Mouse (Mus musculus) liver, postnatal 0 days (tissue): ENCODE measurements around the gene Olfr524.

Experiments used
- CTCF ChIP-seq: sonication (generic); IDR thresholded peaks from 2 replicates; pipeline ENCODE4 v1.5.1; 2016; ENCODE audit warnings: antibody characterized with exemption, low read depth
- EP300 ChIP-seq: IDR thresholded peaks from 2 replicates; pipeline ENCODE4 v1.6.1; 2016; ENCODE audit warnings: antibody characterized with exemption, low read depth, mild to moderate bottlenecking

DNA sequence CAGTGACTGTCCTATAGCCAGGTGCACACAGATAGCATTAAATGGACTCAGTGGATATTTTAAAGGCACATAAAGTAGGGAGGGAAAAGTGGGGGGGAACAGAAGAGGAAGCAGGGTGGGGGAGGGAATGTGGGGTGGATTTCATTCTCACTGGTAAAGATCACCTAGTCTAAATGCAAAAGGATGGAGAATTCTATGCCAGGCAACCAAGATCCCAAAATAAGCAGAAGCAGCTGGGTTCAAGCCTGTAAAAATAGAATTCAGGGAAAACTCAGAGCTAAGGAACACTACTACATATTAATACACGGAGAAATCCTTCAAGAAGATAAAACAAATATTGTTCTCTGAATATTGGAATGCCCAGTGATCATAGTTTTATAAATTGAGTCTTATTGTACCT is 37.8 kb downstream of the Olfr524 start:
- no peak for TF ChIP-seq CTCF
- TF ChIP-seq EP300 = no peak
